Mouse (Mus musculus): Measurements from ENCODE around the gene Rbm39. TPM values are rescaled to one million over a fixed set of nuclear protein-coding genes. Genes with fewer than 3 reads are reported as not detected.

Rbm39 gene
- polyA plus RNA-seq, 1 experiment: 51.3 TPM

GRCm38 (mm10) chr2:156197129-156197911 is 17.3 kb upstream of the Rbm39 start:
- Histone ChIP-seq H3K79me2 (ENCODE audit: control insufficient read depth, insufficient read depth) (peaks cover 55% of the 10 kb centered on the region), H3K4me3 (ENCODE audit: insufficient read depth, poor library complexity, severe bottlenecking) (peak overlapping the region; percentile 64), H3K36me3 (ENCODE audit: control insufficient read depth, insufficient read depth) (peaks cover 17% of the 10 kb centered on the region), H3K79me3 (ENCODE audit: low read depth) (peaks cover 42% of the 10 kb centered on the region), H3K27me3 (ENCODE audit: control insufficient read depth, insufficient read depth, insufficient read length) (no peaks in the 10 kb centered on the region), H3ac (ENCODE audit: control insufficient read depth, insufficient read length, low read depth) (peak overlapping the region; percentile 64)
- TF ChIP-seq CEBPB (IDR thresholded peaks at IDR 0.05; ENCODE audit: low read depth): no peak
- TF ChIP-seq FOSL1 (IDR thresholded peaks at IDR 0.05; ENCODE audit: insufficient read depth, low read length, poor library complexity, severe bottlenecking): no peak
- no peak for TF ChIP-seq MAX (IDR thresholded peaks at IDR 0.05)
- TF ChIP-seq MYOD1 (IDR thresholded peaks at IDR 0.05; ENCODE audit: control insufficient read depth, insufficient read length, low read depth): no peak
- TF ChIP-seq MYOG (IDR thresholded peaks at IDR 0.05; ENCODE audit: control insufficient read depth, extremely low read depth, insufficient read length): no peak
- TF ChIP-seq USF1 (IDR thresholded peaks at IDR 0.05; ENCODE audit: low read depth): no peak
- TF ChIP-seq CTCF (IDR thresholded peaks at IDR 0.05; ENCODE audit: control insufficient read depth, insufficient read depth, insufficient read length): no peak

GRCm38 (mm10) chr2:156196302-156197128 is 16.5 kb upstream of the Rbm39 start, which contains the start of gene Phf20:
Phf20 (plus strand) TSS chr2:156196466.
- Histone ChIP-seq H3K79me2 (ENCODE audit: control insufficient read depth, insufficient read depth) (peaks cover 47% of the 10 kb centered on the region), H3K36me3 (ENCODE audit: control insufficient read depth, insufficient read depth) (peaks cover 15% of the 10 kb centered on the region), H3K4me3 (ENCODE audit: insufficient read depth, poor library complexity, severe bottlenecking) (peak within 1 kb of the TSS; percentile 64), H3ac (ENCODE audit: control insufficient read depth, insufficient read length, low read depth) (peak within 1 kb of the TSS; percentile 64), H3K27me3 (ENCODE audit: control insufficient read depth, insufficient read depth, insufficient read length) (no peaks in the 10 kb centered on the region), H3K79me3 (ENCODE audit: low read depth) (peaks cover 39% of the 10 kb centered on the region)
- TF ChIP-seq MAX (IDR thresholded peaks at IDR 0.05) (peak; percentile 98), FOSL1 (IDR thresholded peaks at IDR 0.05; ENCODE audit: insufficient read depth, low read length, poor library complexity, severe bottlenecking) (no peak), MYOG (IDR thresholded peaks at IDR 0.05; ENCODE audit: control insufficient read depth, extremely low read depth, insufficient read length) (no peak), CEBPB (IDR thresholded peaks at IDR 0.05; ENCODE audit: low read depth) (no peak), USF1 (IDR thresholded peaks at IDR 0.05; ENCODE audit: low read depth) (peak; percentile 91), MYOD1 (IDR thresholded peaks at IDR 0.05; ENCODE audit: control insufficient read depth, insufficient read length, low read depth) (no peak), CTCF (IDR thresholded peaks at IDR 0.05; ENCODE audit: control insufficient read depth, insufficient read depth, insufficient read length) (no peak)

- TF ChIP-seq MYOG (IDR thresholded peaks at IDR 0.05; ENCODE audit: control insufficient read depth, extremely low read depth, insufficient read length) (no peak), MAX (IDR thresholded peaks at IDR 0.05) (no peak), CEBPB (IDR thresholded peaks at IDR 0.05; ENCODE audit: low read depth) (no peak), MYOD1 (IDR thresholded peaks at IDR 0.05; ENCODE audit: control insufficient read depth, insufficient read length, low read depth) (no peak), FOSL1 (IDR thresholded peaks at IDR 0.05; ENCODE audit: insufficient read depth, low read length, poor library complexity, severe bottlenecking) (no peak), CTCF (IDR thresholded peaks at IDR 0.05; ENCODE audit: control insufficient read depth, insufficient read depth, insufficient read length) (no peak), USF1 (IDR thresholded peaks at IDR 0.05; ENCODE audit: low read depth) (no peak)
- peaks cover 27% of the 10 kb centered on the region for H3K79me2 ChIP-seq (ENCODE audit: control insufficient read depth, insufficient read depth)
- H3K36me3 ChIP-seq (ENCODE audit: control insufficient read depth, insufficient read depth): no peaks in the 10 kb centered on the region
- H3K4me3 ChIP-seq (ENCODE audit: insufficient read depth, poor library complexity, severe bottlenecking): no peak overlapping the region
- no peaks in the 10 kb centered on the region for H3K27me3 ChIP-seq (ENCODE audit: control insufficient read depth, insufficient read depth, insufficient read length)
- no peak overlapping the region for H3ac ChIP-seq (ENCODE audit: control insufficient read depth, insufficient read length, low read depth)
- peaks cover 22% of the 10 kb centered on the region for H3K79me3 ChIP-seq (ENCODE audit: low read depth)
These were observed 14.5 kb upstream of the Rbm39 start for GRCm38 (mm10) chr2:156194571-156194970.

GRCm38 (mm10) chr2:156193066-156193862 is 13.2 kb upstream of the Rbm39 start:
- H3K4me3 ChIP-seq (ENCODE audit: insufficient read depth, poor library complexity, severe bottlenecking): no peak overlapping the region
- H3K27me3 ChIP-seq (ENCODE audit: control insufficient read depth, insufficient read depth, insufficient read length): no peaks in the 10 kb centered on the region
- H3K79me3 ChIP-seq (ENCODE audit: low read depth): peaks cover 10% of the 10 kb centered on the region
- TF ChIP-seq MYOD1 (IDR thresholded peaks at IDR 0.05; ENCODE audit: control insufficient read depth, insufficient read length, low read depth): no peak
- TF ChIP-seq MAX (IDR thresholded peaks at IDR 0.05): no peak
- TF ChIP-seq CEBPB (IDR thresholded peaks at IDR 0.05; ENCODE audit: low read depth): no peak
- no peak for TF ChIP-seq USF1 (IDR thresholded peaks at IDR 0.05; ENCODE audit: low read depth)
- TF ChIP-seq CTCF (IDR thresholded peaks at IDR 0.05; ENCODE audit: control insufficient read depth, insufficient read depth, insufficient read length): no peak
- TF ChIP-seq MYOG (IDR thresholded peaks at IDR 0.05; ENCODE audit: control insufficient read depth, extremely low read depth, insufficient read length): no peak
- no peak overlapping the region for H3ac ChIP-seq (ENCODE audit: control insufficient read depth, insufficient read length, low read depth)
- H3K36me3 ChIP-seq (ENCODE audit: control insufficient read depth, insufficient read depth): no peaks in the 10 kb centered on the region
- H3K79me2 ChIP-seq (ENCODE audit: control insufficient read depth, insufficient read depth): peaks cover 14% of the 10 kb centered on the region

- TF ChIP-seq MYOD1 (IDR thresholded peaks at IDR 0.05; ENCODE audit: control insufficient read depth, insufficient read length, low read depth) (peak; percentile 99), USF1 (IDR thresholded peaks at IDR 0.05; ENCODE audit: low read depth) (no peak)
These were observed 12.0 kb upstream of the Rbm39 start for GRCm38 (mm10) chr2:156192068-156192467.

More at GRCm38 (mm10) chr2:156192068-156192467, 12.0 kb upstream of the Rbm39 start:
- H3K27me3 ChIP-seq (ENCODE audit: control insufficient read depth, insufficient read depth, insufficient read length): no peaks in the 10 kb centered on the region
- peaks cover 2% of the 10 kb centered on the region for H3K79me2 ChIP-seq (ENCODE audit: control insufficient read depth, insufficient read depth)
- no peak overlapping the region for H3K4me3 ChIP-seq (ENCODE audit: insufficient read depth, poor library complexity, severe bottlenecking)
- H3K36me3 ChIP-seq (ENCODE audit: control insufficient read depth, insufficient read depth): no peaks in the 10 kb centered on the region
- H3K79me3 ChIP-seq (ENCODE audit: low read depth): peaks cover 1% of the 10 kb centered on the region
- no peak overlapping the region for H3ac ChIP-seq (ENCODE audit: control insufficient read depth, insufficient read length, low read depth)
